Mouse (Mus musculus): ENCODE results near the gene Pus10. TPM values are rescaled to one million over a fixed set of nuclear protein-coding genes. Genes with fewer than 3 reads are reported as not detected.
"Not testable (repeated sequence)": the region's sequence is repeated elsewhere in the genome, so short reads cannot be mapped to it uniquely, and the experiment has no call there.

Gene Pus10
- polyA plus RNA-seq, 1 experiment from 2014 or later = 30.2 TPM

DNA sequence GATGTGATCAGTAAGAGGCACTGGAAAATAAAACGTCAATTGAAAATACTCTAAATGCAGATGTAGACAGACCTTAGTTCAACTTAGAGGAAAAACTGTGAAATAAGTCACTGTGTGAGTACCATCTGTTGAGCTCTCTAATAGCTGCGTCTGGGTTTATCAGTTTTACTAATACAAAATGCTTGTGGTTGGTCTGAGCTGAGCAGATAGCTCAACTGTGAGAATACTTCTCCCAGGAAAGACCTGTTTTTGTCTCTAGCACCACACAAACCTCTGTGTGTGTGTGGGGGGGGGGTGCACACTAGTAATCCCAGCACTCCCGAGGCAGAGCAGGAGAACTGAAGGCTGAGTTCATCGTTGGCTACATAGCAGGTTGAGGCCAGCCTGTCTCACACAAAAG is 75.4 kb downstream of the Pus10 start:
- H3K4me3 ChIP-seq = no peak overlapping the region
- no peaks in the 10 kb centered on the region for H3K27me3 ChIP-seq (replicated peaks; ENCODE audit: low read depth, poor library complexity, severe bottlenecking)
- H3K4me1 ChIP-seq = no peaks in the 10 kb centered on the region
- no peaks in the 10 kb centered on the region for H3K36me3 ChIP-seq (replicated peaks)
- no peaks in the 10 kb centered on the region for H3K9me3 ChIP-seq
- WGBS = 78% methylated on average over 4 of the region's 4 CpGs
- no peak for DNase-seq (ENCODE audit: low spot score)
- no peak overlapping the region for H3K27ac ChIP-seq (replicated peaks)

DNA sequence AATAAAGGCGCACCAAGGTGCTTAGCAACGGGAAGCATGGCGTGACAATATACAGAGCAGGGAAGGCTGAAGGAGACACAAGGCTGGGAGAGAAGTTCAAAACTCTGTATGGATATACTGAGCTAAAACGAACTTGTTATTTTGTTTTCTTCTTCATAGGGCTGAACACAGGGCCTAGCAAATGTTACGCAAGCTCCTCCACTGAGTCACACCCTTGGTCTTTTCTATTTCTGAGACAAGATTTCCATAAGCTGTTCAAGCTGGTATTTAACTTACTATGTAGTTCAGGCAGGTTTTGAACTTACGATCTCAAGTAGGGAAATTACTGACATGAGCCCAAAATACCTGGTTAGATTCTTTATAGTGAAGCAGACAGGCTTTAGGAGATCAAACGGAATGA is 75.9 kb downstream of the Pus10 start:
- no peaks in the 10 kb centered on the region for H3K36me3 ChIP-seq (replicated peaks)
- H3K27me3 ChIP-seq (replicated peaks; ENCODE audit: low read depth, poor library complexity, severe bottlenecking) = no peaks in the 10 kb centered on the region
- H3K27ac ChIP-seq (replicated peaks) = no peak overlapping the region
- no peaks in the 10 kb centered on the region for H3K4me1 ChIP-seq
- H3K4me3 ChIP-seq = no peak overlapping the region
- no peaks in the 10 kb centered on the region for H3K9me3 ChIP-seq
- 94% methylated on average over 7 of the region's 7 CpGs for WGBS
- DNase-seq (ENCODE audit: low spot score) = no peak

DNA sequence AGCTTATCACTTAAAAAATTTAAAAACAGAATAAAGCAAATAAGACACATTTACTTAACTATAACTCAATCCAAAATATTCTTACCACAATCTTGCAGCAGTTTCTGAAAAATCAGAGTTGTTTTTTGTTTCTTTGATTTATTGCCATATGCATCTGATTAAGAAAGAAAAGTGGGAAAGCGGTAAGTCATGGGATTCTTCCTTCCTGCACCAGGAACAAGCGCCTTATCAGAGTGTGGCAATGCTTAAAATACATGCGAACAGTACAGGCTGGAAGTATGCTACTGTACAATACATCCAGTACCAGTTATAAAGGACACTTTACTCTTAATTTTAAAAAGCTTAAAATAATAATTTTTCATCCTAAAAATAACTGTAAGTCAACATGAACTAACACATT is 78.9 kb downstream of the Pus10 start:
- Histone ChIP-seq H3K4me3 (no peak overlapping the region), H3K9me3 (no peaks in the 10 kb centered on the region), H3K27me3 (replicated peaks; ENCODE audit: low read depth, poor library complexity, severe bottlenecking) (no peaks in the 10 kb centered on the region), H3K27ac (replicated peaks) (no peak overlapping the region), H3K4me1 (no peaks in the 10 kb centered on the region), H3K36me3 (replicated peaks) (no peaks in the 10 kb centered on the region)
- 90% methylated on average over 3 of the region's 3 CpGs for WGBS
- DNase-seq (ENCODE audit: low spot score) = no peak

DNA sequence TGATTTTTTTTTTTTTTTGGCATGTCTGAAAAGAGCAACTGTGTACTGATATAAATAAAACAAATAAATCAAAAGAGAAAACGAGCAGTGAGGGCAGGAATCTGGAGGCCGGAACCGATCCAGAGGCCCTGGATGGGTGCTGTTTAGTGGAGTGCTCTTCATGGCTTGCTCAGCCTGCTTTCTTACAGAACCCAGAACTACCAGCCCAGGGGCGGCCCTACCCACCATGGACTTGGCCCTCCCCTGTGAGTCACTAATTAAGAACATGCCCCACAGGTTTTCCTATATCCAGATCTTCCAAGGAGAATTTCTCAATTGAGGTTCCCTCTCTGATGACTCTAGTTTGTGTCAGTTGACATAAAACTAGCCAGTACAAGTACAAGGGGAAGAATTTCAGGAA is 80.6 kb downstream of the Pus10 start:
- 81% methylated on average over 4 of the region's 4 CpGs for WGBS
- DNase-seq (ENCODE audit: low spot score) = no peak

DNA sequence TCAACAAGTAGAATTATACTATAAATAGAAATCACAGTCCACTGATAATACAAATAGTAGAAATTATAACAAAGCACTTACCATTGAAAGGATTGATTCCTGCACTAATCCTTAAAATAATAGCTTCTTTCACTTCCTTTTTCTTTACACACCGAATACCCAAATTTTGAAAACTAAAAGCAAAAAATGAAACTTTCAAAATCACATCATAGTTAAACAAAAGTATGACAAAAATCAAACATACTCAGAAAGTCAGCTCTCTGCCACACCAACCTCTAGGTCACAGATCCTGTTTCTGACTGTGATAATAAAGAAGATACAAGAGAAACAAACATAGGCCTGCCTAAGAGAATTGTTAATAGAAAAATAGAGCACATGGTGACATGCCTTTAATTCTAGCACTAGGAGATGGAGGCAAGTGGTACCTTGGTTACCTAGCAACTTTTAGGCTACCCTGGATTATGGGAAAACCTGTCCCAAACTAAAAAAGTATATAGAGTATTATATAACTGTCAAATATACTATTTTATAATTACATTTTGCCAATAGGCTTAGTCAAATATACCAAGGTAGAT is 87.7 kb downstream of the Pus10 start:
- DNase-seq (ENCODE audit: low spot score) = no peak
- WGBS = 88% methylated on average over 1 of the region's 1 CpGs
- Histone ChIP-seq H3K4me3 (no peak overlapping the region), H3K27me3 (replicated peaks; ENCODE audit: low read depth, poor library complexity, severe bottlenecking) (no peaks in the 10 kb centered on the region), H3K36me3 (replicated peaks) (no peaks in the 10 kb centered on the region), H3K4me1 (no peaks in the 10 kb centered on the region), H3K27ac (replicated peaks) (no peak overlapping the region), H3K9me3 (no peaks in the 10 kb centered on the region)

More for the DNA sequence above, 80.6 kb downstream of the Pus10 start:
- no peaks in the 10 kb centered on the region for H3K27me3 ChIP-seq (replicated peaks; ENCODE audit: low read depth, poor library complexity, severe bottlenecking)
- H3K4me3 ChIP-seq = no peak overlapping the region
- H3K9me3 ChIP-seq = no peaks in the 10 kb centered on the region
- H3K4me1 ChIP-seq = no peaks in the 10 kb centered on the region
- no peaks in the 10 kb centered on the region for H3K36me3 ChIP-seq (replicated peaks)
- no peak overlapping the region for H3K27ac ChIP-seq (replicated peaks)

DNA sequence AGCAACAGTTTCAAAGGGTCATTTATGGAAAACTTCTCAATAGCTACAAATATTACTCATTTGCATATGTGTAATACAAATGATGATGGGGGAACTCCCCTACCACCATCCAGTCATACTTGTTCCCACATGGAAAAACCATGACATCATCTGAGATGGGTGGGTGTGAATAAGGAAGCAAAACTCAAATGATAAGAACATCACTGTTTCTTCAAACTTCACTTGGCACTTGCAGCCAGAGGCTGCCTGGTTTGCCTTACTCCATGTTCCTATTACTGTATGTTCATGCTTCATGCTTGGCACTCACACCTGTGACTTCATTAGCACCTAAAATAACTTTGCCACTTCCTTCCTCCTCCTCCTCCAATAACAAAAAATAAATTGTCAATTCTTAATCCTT is 88.9 kb downstream of the Pus10 start:
- no peaks in the 10 kb centered on the region for H3K27me3 ChIP-seq (replicated peaks; ENCODE audit: low read depth, poor library complexity, severe bottlenecking)
- H3K27ac ChIP-seq (replicated peaks) = no peak overlapping the region
- H3K4me1 ChIP-seq = no peaks in the 10 kb centered on the region
- H3K36me3 ChIP-seq (replicated peaks) = no peaks in the 10 kb centered on the region
- H3K4me3 ChIP-seq = no peak overlapping the region
- no peaks in the 10 kb centered on the region for H3K9me3 ChIP-seq
- no peak for DNase-seq (ENCODE audit: low spot score)

DNA sequence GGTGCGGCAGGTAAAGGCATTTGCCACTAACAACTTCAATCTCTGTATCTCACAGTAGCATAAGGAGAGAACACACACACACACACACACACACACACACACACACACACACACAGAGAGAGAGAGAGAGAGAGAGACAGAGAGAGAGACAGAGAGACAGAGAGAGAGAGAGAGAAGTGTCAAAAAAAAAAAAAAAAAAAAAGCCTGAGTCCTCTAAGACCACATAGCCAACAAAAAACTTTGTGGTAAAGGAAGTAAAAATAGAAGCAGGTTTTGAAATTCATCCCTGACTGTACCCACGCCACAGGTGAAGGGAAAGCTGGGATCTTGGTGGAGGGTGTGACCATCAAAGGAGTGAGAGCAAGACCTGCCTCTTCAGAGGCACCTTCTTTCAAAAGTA is 92.7 kb downstream of the Pus10 start:
- no peak for DNase-seq (ENCODE audit: low spot score)
- H3K4me3 ChIP-seq = no peak overlapping the region
- H3K36me3 ChIP-seq (replicated peaks) = no peaks in the 10 kb centered on the region
- no peaks in the 10 kb centered on the region for H3K9me3 ChIP-seq
- WGBS = 82% methylated on average over 2 of the region's 2 CpGs
- no peaks in the 10 kb centered on the region for H3K27me3 ChIP-seq (replicated peaks; ENCODE audit: low read depth, poor library complexity, severe bottlenecking)
- no peak overlapping the region for H3K27ac ChIP-seq (replicated peaks)
- no peaks in the 10 kb centered on the region for H3K4me1 ChIP-seq

DNA sequence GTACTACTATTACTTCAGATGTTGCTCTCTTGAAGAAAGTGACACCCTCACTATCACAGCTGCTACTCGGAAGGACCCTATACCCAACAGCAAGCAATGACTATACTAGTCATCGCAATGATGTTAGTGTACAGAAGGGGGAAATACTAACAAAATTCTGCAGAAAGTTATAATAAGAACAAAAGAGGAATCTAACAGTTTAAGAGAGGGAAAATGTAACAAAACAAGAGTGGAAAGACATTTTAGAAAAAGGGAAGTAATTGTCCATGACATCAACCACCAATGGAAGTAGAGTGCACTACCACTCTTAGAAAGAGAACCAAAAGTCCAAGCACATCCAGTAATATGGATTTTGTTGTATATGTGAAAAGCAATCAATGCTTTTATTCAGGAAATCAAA is 97.2 kb downstream of the Pus10 start:
- H3K4me3 ChIP-seq = no peak overlapping the region
- no peaks in the 10 kb centered on the region for H3K36me3 ChIP-seq (replicated peaks)
- no peak for DNase-seq (ENCODE audit: low spot score)
- H3K9me3 ChIP-seq = no peaks in the 10 kb centered on the region
- 88% methylated on average over 2 of the region's 2 CpGs for WGBS
- no peak overlapping the region for H3K27ac ChIP-seq (replicated peaks)
- no peaks in the 10 kb centered on the region for H3K27me3 ChIP-seq (replicated peaks; ENCODE audit: low read depth, poor library complexity, severe bottlenecking)
- no peaks in the 10 kb centered on the region for H3K4me1 ChIP-seq

DNA sequence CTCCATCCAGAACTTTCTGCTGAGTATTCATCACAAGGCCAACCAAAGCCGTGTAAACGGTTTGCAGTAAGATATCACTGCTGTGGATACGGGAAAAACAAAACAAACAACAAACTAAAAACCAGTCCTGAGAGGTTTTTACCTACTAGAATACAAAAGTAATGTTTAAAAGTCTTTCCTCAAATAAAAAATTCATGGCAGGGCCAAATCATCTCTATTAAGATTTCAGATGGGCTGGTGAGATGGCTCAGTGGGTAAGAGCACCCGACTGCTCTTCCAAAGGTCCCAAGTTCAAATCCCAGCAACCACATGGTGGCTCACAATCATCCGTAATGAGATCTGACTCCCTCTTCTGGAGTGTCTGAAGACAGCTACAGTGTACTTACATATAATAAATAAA is 101.9 kb downstream of the Pus10 start:
- H3K27ac ChIP-seq (replicated peaks); H3K4me3 ChIP-seq; DNase-seq (ENCODE audit: low spot score); H3K36me3 ChIP-seq (replicated peaks); H3K9me3 ChIP-seq: not testable (repeated sequence)
- H3K4me1 ChIP-seq = peaks cover 12% of the 10 kb centered on the region; the same call in 1 of the 2 replicates
- WGBS = 82% methylated on average over 5 of the region's 5 CpGs
- H3K27me3 ChIP-seq (replicated peaks; ENCODE audit: low read depth, poor library complexity, severe bottlenecking) = peaks cover 17% of the 10 kb centered on the region

DNA sequence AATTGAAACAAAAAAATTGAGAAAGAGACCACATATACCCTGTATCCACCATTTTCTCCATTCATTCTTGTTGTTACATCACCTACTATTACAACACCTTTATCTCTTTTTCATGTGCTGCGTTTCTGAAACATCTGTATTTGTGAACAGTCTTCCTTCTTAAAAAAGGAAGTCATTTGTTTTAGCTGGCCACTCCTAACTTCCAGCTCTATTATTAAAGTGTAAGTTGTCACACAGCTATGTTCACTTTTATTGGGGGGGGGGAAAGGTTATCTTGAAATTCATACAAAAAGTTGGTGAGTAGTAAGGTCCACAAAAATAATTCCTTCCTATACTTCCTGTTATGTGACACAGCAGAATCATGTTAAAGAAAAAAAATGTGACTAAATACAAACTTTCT is 102.5 kb downstream of the Pus10 start:
- 84% methylated on average over 1 of the region's 1 CpGs for WGBS

DNA sequence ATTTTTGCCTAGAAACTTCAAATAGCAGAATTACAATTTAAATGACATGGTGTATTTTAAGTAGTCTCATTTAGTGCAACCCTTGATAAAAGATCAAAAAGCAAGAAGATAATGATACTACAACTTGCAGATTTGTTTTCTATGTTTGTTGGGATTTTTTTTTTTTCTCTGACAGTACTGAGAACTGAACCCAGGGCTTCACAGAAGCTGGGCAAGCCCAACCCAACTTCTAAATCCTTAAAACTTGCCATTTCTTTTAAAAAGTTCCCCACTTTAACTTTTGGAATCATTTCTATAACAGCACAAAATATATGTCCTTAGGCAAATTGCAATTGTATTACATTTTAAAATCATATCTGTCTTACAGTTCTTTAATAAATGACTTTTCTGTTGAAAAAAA is 103.6 kb downstream of the Pus10 start:
- DNase-seq (ENCODE audit: low spot score) = no peak
- Histone ChIP-seq H3K36me3 (replicated peaks) (no peaks in the 10 kb centered on the region), H3K4me1 (peaks cover 12% of the 10 kb centered on the region; the same call in 1 of the 2 replicates), H3K4me3 (peak overlapping the region; percentile 82; the same call in 1 of the 2 replicates), H3K27me3 (replicated peaks; ENCODE audit: low read depth, poor library complexity, severe bottlenecking) (peaks cover 32% of the 10 kb centered on the region), H3K9me3 (no peaks in the 10 kb centered on the region), H3K27ac (replicated peaks) (no peak overlapping the region)

More for the DNA sequence above, 102.5 kb downstream of the Pus10 start:
- Histone ChIP-seq H3K27me3 (replicated peaks; ENCODE audit: low read depth, poor library complexity, severe bottlenecking) (peaks cover 23% of the 10 kb centered on the region), H3K4me1 (peaks cover 12% of the 10 kb centered on the region; the same call in 1 of the 2 replicates), H3K4me3 (no peak overlapping the region), H3K27ac (replicated peaks) (no peak overlapping the region), H3K9me3 (no peaks in the 10 kb centered on the region), H3K36me3 (replicated peaks) (no peaks in the 10 kb centered on the region)
- DNase-seq (ENCODE audit: low spot score) = no peak

DNA sequence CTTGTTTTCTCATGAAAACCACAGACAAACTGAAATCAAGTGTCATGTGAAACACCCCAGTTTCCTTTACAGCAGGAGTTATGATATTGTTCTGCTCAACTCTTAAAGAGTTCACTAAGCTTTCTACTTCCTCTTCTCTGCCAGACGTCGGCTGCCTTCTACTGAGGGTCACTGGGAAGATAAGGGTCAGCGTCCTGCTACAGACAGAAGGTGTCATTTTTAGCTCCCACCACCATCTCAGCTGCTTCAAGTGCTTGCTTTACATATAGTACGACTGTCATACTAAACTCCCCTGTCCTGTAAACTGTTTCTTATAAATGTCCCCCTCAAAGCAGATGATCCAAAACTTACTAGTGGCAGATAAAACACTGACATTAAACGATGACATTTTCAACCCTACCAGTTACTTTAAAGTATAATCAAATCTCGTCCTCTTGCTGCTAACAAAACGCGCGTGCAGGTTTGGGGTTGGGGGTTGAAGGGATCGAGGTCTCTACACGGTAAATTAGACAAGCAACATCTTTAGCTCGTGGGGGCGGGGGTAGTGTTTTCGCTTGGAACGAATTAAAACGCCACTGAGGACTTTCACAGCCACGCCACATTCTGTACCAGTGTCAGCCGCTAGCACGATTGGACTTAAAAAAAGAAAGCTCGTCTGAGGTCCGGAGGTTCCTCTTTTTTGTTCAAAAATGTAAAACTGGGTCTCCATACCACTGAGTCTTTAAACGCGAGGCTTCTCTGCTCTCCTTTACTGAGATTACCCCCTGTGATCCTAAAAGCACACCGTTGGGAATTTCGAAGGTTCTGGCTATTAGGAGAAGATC is 104.4 kb downstream of the Pus10 start:
- Histone ChIP-seq H3K9me3 (no peaks in the 10 kb centered on the region), H3K4me1 (peaks cover 12% of the 10 kb centered on the region; the same call in 1 of the 2 replicates), H3K4me3 (peak overlapping the region; percentile 82), H3K27me3 (replicated peaks; ENCODE audit: low read depth, poor library complexity, severe bottlenecking) (peaks cover 36% of the 10 kb centered on the region), H3K27ac (replicated peaks) (peak overlapping the region; percentile 93), H3K36me3 (replicated peaks) (no peaks in the 10 kb centered on the region)
- DNase-seq (ENCODE audit: low spot score) = peak; percentile 43
- WGBS = under 1% methylated on average over 25 of the region's 25 CpGs

DNA sequence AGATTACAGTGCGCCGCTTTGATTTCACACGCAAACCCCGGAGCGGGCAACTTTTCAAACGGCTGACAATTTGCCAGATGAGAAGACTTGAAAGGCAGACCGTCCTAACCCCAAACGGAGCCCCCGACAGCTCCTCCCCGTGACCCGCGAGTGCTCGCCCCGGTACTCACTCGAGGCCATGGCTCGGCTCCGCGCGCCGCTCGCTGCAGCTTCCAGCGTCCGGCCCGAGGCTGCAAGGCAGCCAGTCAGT is 105.0 kb downstream of the Pus10 start:
- WGBS = under 1% methylated on average over 24 of the region's 24 CpGs
- H3K27ac ChIP-seq (replicated peaks) = peak overlapping the region; percentile 93
- H3K4me3 ChIP-seq = peak overlapping the region; percentile 82
- H3K27me3 ChIP-seq (replicated peaks; ENCODE audit: low read depth, poor library complexity, severe bottlenecking) = peaks cover 36% of the 10 kb centered on the region
- no peaks in the 10 kb centered on the region for H3K36me3 ChIP-seq (replicated peaks)
- no peak for DNase-seq (ENCODE audit: low spot score)
- no peaks in the 10 kb centered on the region for H3K9me3 ChIP-seq
- peaks cover 12% of the 10 kb centered on the region; the same call in 1 of the 2 replicates for H3K4me1 ChIP-seq

All from embryonic facial prominence, embryonic 10.5 days (tissue).